Mouse (Mus musculus) MEL (cell line): Measurements from ENCODE around the gene Upk2.

Experiments
- CTCF ChIP-seq, 3 experiments: IDR thresholded peaks in 2 of 3; conservative IDR thresholded peaks in 1 of 3; 2 replicates each; pipeline ENCODE4 v1.5.1; 2011 to 2012; ENCODE audit warnings: low read length in 3 of 3, low read depth in 2 of 3, mild to moderate bottlenecking in 2 of 3, improper control_type of control experiment in 1 of 3, inconsistent platforms in 1 of 3, mixed read lengths in 1 of 3, moderate library complexity in 1 of 3; ENCODE audit not compliant: control insufficient read depth in 1 of 3, insufficient read depth in 1 of 3, poor library complexity in 1 of 3, severe bottlenecking in 1 of 3
- E2F4 ChIP-seq: IDR thresholded peaks from 2 replicates; pipeline ENCODE4 v1.6.1; 2011; ENCODE audit warnings: low read depth, low read length, improper control_type of control experiment, borderline replicate concordance
- ELF1 ChIP-seq: IDR thresholded peaks from 2 replicates; pipeline ENCODE4 v1.6.1; 2014; ENCODE audit warnings: low read depth, mild to moderate bottlenecking, inconsistent platforms, low read length, improper control_type of control experiment, moderate library complexity
- GATA1 ChIP-seq: IDR thresholded peaks from 2 replicates; pipeline ENCODE4 v1.6.1; 2011; ENCODE audit warnings: low read depth, low read length, improper control_type of control experiment
- KAT2A ChIP-seq: conservative IDR thresholded peaks from 2 replicates; pipeline ENCODE4 v1.6.1; 2012; ENCODE audit warnings: low read depth, low read length, improper control_type of control experiment, inconsistent platforms
- MAX ChIP-seq: IDR thresholded peaks from 2 replicates; pipeline ENCODE4 v1.6.1; 2011; ENCODE audit warnings: low read length, improper control_type of control experiment
- MYC ChIP-seq: IDR thresholded peaks from 2 replicates; pipeline ENCODE4 v1.6.1; 2011; ENCODE audit warnings: low read depth, mild to moderate bottlenecking, low read length, improper control_type of control experiment, moderate library complexity
- POLR2A ChIP-seq, 2 experiments: IDR thresholded peaks; 2 replicates each; pipeline ENCODE4 v1.6.1; 2011 to 2012; ENCODE audit warnings: low read length in 2 of 2, mild to moderate bottlenecking in 2 of 2, control low read depth in 1 of 2, improper control_type of control experiment in 1 of 2, low read depth in 1 of 2, moderate library complexity in 1 of 2; ENCODE audit not compliant: control insufficient read depth in 1 of 2, insufficient read depth in 1 of 2, poor library complexity in 1 of 2
- POLR2AphosphoS2 ChIP-seq: IDR thresholded peaks from 2 replicates; pipeline ENCODE4 v1.6.1; 2011; ENCODE audit warnings: low read length, improper control_type of control experiment
- TAL1 ChIP-seq: IDR thresholded peaks from 2 replicates; pipeline ENCODE4 v1.6.1; 2012; ENCODE audit warnings: mild to moderate bottlenecking, inconsistent platforms, low read length, moderate library complexity, mixed read lengths
- USF1 ChIP-seq: IDR thresholded peaks from 2 replicates; pipeline ENCODE4 v1.6.1; 2014; ENCODE audit warnings: low read depth, mild to moderate bottlenecking, inconsistent platforms, low read length, improper control_type of control experiment, moderate library complexity
- USF2 ChIP-seq, 2 experiments: IDR thresholded peaks; 2 replicates each; pipeline ENCODE4 v1.6.1; 2011 to 2012; ENCODE audit warnings: improper control_type of control experiment in 2 of 2, low read length in 2 of 2, borderline replicate concordance in 1 of 2, inconsistent platforms in 1 of 2, low read depth in 1 of 2, mild to moderate bottlenecking in 1 of 2; ENCODE audit not compliant: insufficient read depth in 1 of 2
- ZC3H11A ChIP-seq: IDR thresholded peaks from 2 replicates; pipeline ENCODE4 v1.6.1; 2012; ENCODE audit warnings: low read depth, mild to moderate bottlenecking, inconsistent platforms, low read length, improper control_type of control experiment
- ZMIZ1 ChIP-seq: IDR thresholded peaks from 2 replicates; pipeline ENCODE4 v1.6.1; 2012; ENCODE audit warnings: low read depth, mild to moderate bottlenecking, inconsistent platforms, low read length, improper control_type of control experiment, moderate library complexity

DNA sequence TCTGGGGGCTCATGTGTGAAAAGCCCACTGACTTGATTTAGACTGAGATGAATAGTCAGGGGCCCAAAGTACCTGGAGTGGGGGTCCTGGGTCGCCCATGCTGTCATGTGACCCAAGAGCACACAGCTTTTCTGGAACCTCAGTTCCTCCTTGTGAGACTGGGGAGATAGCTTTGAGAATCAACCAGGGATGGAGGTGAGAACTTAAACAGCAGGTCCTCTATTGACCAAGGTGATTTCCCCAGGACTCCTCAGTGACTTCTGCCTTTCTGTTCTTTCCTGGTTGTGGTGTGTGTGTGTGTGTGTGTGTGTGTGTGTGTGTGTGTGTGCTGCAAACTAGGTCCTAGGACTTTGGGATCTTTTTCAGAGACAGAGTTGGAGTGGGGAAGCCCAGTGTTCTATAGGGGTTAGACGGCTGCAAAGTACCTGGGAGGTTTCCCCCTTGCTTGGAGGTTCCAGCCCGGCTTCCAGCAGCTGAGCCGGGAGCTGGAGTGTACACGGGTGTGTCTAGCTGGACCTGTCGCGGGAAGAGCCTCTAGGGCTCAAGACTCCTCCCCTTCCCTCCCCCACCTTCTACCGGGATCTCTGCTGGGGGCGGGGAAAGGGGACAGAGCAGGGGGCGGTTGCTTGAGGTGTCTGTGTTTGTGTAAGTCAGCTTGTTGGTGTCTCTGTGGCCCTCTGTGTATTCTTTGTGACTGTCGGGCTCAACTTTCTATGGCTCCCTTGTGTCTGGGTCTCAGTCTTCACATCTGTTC lies 43.0 kb upstream of the Upk2 start:
- TF ChIP-seq ZC3H11A (no peak), E2F4 (no peak), CTCF (IDR thresholded peaks at IDR 0.05 in 2 of 3, conservative IDR thresholded peaks at IDR 0.05 in 1 of 3; ENCODE audit: control insufficient read depth in 1 of 3, insufficient read depth in 1 of 3, low read depth in 2 of 3, low read length in 3 of 3, poor library complexity in 1 of 3, severe bottlenecking in 1 of 3) (no peak), POLR2A (IDR thresholded peaks at IDR 0.05; ENCODE audit: control insufficient read depth in 1 of 2, insufficient read depth in 1 of 2, low read depth in 1 of 2, low read length in 2 of 2, poor library complexity in 1 of 2) (no peak), GATA1 (no peak), MAX (no peak), POLR2AphosphoS2 (no peak), KAT2A (no peak), ZMIZ1 (no peak), USF2 (IDR thresholded peaks at IDR 0.05; ENCODE audit: borderline replicate concordance in 1 of 2, insufficient read depth in 1 of 2, low read depth in 1 of 2, low read length in 2 of 2) (no peak), ELF1 (no peak), MYC (no peak), USF1 (no peak), TAL1 (no peak)
